Comparison of ENCODE assay signal across 13 mouse cellular contexts in the genomic region with DNA sequence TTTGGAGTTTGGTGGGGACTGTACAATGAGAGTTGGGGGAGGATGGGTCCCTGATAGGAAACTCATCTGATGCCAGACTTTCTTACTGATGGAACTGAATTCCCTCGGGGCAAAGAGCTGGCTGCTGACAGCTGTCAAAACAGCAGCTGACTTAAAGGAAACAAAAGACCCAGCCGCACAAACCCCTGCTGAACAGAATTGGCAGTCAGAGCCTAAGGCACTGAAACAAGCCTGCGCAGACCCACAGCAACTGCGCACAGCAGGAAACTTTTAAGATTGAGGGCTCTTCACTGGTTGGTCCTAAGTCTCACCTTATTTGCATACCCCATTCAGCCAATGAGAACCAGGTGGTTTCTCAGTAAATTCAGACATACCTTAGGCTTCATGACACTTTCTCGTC. TPM values are rescaled to one million over a fixed set of nuclear protein-coding genes. Genes with fewer than 3 reads are reported as not detected.
DNase-seq lines count a peak whose midpoint lies in the region; ATAC-seq lines count a peak whose summit lies in the region.
"Had no signal": no experiment of that assay in that cellular context is flagged by ENCODE, and none has a peak within 500 bp of the region (broad histone marks: within the 10 kb centered on the region; RNA-seq: fewer than 3 reads in every experiment).

No protein-coding gene starts in this region.

- peak; percentile 50 for DNase-seq in kidney, postnatal 14 days
- DNase-seq in kidney, adult 8-10 months: no peak
- DNase-seq in embryo, embryonic 10.5 days (ENCODE audit: low spot score): peak; percentile 75
- DNase-seq in forelimb bud, embryonic 11.5 days (ENCODE audit: low read depth, low spot score): peak; percentile 55
- DNase-seq in midbrain, embryonic 14.5 days: peak; percentile 73
- no peak for DNase-seq in layer of hippocampus, adult 11-12 months (ENCODE audit: low spot score)
- DNase-seq in B cell, adult 2 months: no peak
- no peak for DNase-seq in MN1 (ENCODE audit: low spot score)
- DNase-seq: kidney, adult 9 months; left cerebral cortex, postnatal 4 days; right cerebral cortex, postnatal 14 days had no signal

- no peak overlapping the region for H3K4me2 ChIP-seq in midbrain, embryonic 14.5 days (ENCODE audit: low read length)
- H3K4me2 ChIP-seq: heart, embryonic 11.5 days had no signal

- no peaks in the 10 kb centered on the region for H3K9me3 ChIP-seq in midbrain, embryonic 14.5 days (ENCODE audit: control insufficient read depth, low read length)

- H3K27ac ChIP-seq in midbrain, embryonic 14.5 days (replicated peaks; ENCODE audit: low read depth, low read length): no peak overlapping the region

- WGBS in midbrain, embryonic 14.5 days: 21% methylated on average over 5 of the region's 5 CpGs

- no peak overlapping the region for H3K9ac ChIP-seq in midbrain, embryonic 14.5 days (replicated peaks; ENCODE audit: low read length)

- ATAC-seq in midbrain, embryonic 14.5 days (ENCODE audit: low FRiP score, low TSS enrichment): no peak
- ATAC-seq: CD4-positive, CD25-positive, alpha-beta regulatory T cell, adult 4 months had no signal

- H3K36me3 ChIP-seq in midbrain, embryonic 14.5 days (ENCODE audit: control insufficient read depth, insufficient read depth, low read length): no peaks in the 10 kb centered on the region

- 0 out of 2 replicates have a peak, but pooled peaks cover 4% of the 10 kb centered on the region for H3K4me1 ChIP-seq in midbrain, embryonic 14.5 days (ENCODE audit: control insufficient read depth, insufficient read depth, low read length)

- no peak overlapping the region for H3K4me3 ChIP-seq in midbrain, embryonic 14.5 days (replicated peaks; ENCODE audit: low read depth, low read length)

- H3K27me3 ChIP-seq in midbrain, embryonic 14.5 days (ENCODE audit: control insufficient read depth, insufficient read depth, low read length): no peaks in the 10 kb centered on the region

RNA-seq across cellular contexts. Expression of gene Sema4a, which starts 12.0 kb away (rescaled TPM):
- 28.8 and 32.1 TPM in 2 replicates for polyA plus RNA-seq in midbrain, embryonic 14.5 days (2014; fragmentation: Nextera tagmentation; extraction: Ambion mirVana)

RNA-seq across cellular contexts. Expression of gene Lmna, which starts 36.7 kb away (rescaled TPM):
- 31.0 and 34.3 TPM in 2 replicates for polyA plus RNA-seq in midbrain, embryonic 14.5 days (2014; fragmentation: Nextera tagmentation; extraction: Ambion mirVana)

RNA-seq across cellular contexts. Expression of gene Slc25a44, which starts 48.1 kb away (rescaled TPM):
- polyA plus RNA-seq in midbrain, embryonic 14.5 days (2014; fragmentation: Nextera tagmentation; extraction: Ambion mirVana): 34.1 and 38.0 TPM in 2 replicates

RNA-seq across cellular contexts. Expression of gene Mex3a, which starts 59.2 kb away (rescaled TPM):
- polyA plus RNA-seq in midbrain, embryonic 14.5 days (2014; fragmentation: Nextera tagmentation; extraction: Ambion mirVana): 50.8 and 51.8 TPM in 2 replicates

Comparison
In these comparisons a context has a peak if more than half of its experiments do, and no peak if none do; other contexts are left out.
1. DNase-seq: peak in kidney, postnatal 14 days (single experiment), embryo, embryonic 10.5 days (single experiment), forelimb bud, embryonic 11.5 days (single experiment) and midbrain, embryonic 14.5 days (single experiment); none in kidney, adult 8-10 months (0 of 2), layer of hippocampus, adult 11-12 months (single experiment), B cell, adult 2 months (0 of 2) and MN1 (single experiment).